In genomic region chr17:26511816-26512774, GRCm38 (mm10) we compare ENCODE assay signal across 8 mouse cellular contexts. TPM values are rescaled to one million over a fixed set of nuclear protein-coding genes. Genes with fewer than 3 reads are reported as not detected.
A peak's percentile ranks its signal among the peaks of the same experiment; 100 is the strongest.
DNase-seq lines count a peak whose midpoint lies in the region; ATAC-seq lines count a peak whose summit lies in the region.

No protein-coding gene starts in this region.

- no peaks in the 10 kb centered on the region for H3K9me3 ChIP-seq in heart, embryonic 13.5 days
- no peaks in the 10 kb centered on the region for H3K9me3 ChIP-seq in midbrain, embryonic 10.5 days (replicated peaks)

- ATAC-seq in heart, embryonic 13.5 days (ENCODE audit: extremely low read depth, insufficient number of reproducible peaks, low FRiP score, low TSS enrichment): no peak

- no peak overlapping the region for H3K4me2 ChIP-seq in heart, embryonic 13.5 days

- H3K9ac ChIP-seq in heart, embryonic 13.5 days: peak overlapping the region; percentile 48

- H3K27ac ChIP-seq in heart, embryonic 13.5 days (replicated peaks): peak overlapping the region; percentile 83
- no peak overlapping the region for H3K27ac ChIP-seq in midbrain, embryonic 10.5 days (replicated peaks)

- no peaks in the 10 kb centered on the region; the same call in 1 of the 2 replicates for H3K36me3 ChIP-seq in heart, embryonic 13.5 days
- H3K36me3 ChIP-seq in midbrain, embryonic 10.5 days: no peaks in the 10 kb centered on the region

- peaks cover 66% of the 10 kb centered on the region for H3K4me1 ChIP-seq in heart, embryonic 13.5 days
- peaks cover 16% of the 10 kb centered on the region for H3K4me1 ChIP-seq in midbrain, embryonic 10.5 days

- DNase-seq in kidney, postnatal 36 days: peak; percentile 53 to 55
- DNase-seq in kidney, adult 9 months: no peak
- peak; percentile 56 to 59 for DNase-seq in adrenal gland, postnatal 36 days
- peak; percentile 68 for DNase-seq in lung, postnatal 14 days
- no peak for DNase-seq in midbrain, embryonic 10.5 days (ENCODE audit: low spot score)
- no peak for DNase-seq in layer of hippocampus, adult 18-20 months (ENCODE audit: low spot score in 2 of 2)
- no peak for DNase-seq in layer of hippocampus, postnatal 14 days (ENCODE audit: low spot score in 2 of 2)

- H3K27me3 ChIP-seq in heart, embryonic 13.5 days (replicated peaks): no peaks in the 10 kb centered on the region
- H3K27me3 ChIP-seq in midbrain, embryonic 10.5 days (ENCODE audit: low read depth, poor library complexity, severe bottlenecking): peaks cover 17% of the 10 kb centered on the region; the same call in 1 of the 2 replicates

- WGBS in heart, embryonic 13.5 days: 61% methylated on average over 7 of the region's 7 CpGs
- WGBS in midbrain, embryonic 10.5 days: 73% methylated on average over 7 of the region's 7 CpGs

- H3K4me3 ChIP-seq in heart, embryonic 13.5 days: no peak overlapping the region
- no peak overlapping the region for H3K4me3 ChIP-seq in midbrain, embryonic 10.5 days

RNA-seq across cellular contexts. Expression of gene Ergic1, which starts 49.2 kb away (rescaled TPM):
- total RNA-seq in adrenal gland, postnatal 36 days (2021): 100 to 1,000 TPM; 159 to 160 TPM
- polyA plus RNA-seq in heart, embryonic 13.5 days (2015; fragmentation: Nextera tagmentation; extraction: Ambion mirVana): 103 and 121 TPM in 2 replicates
- polyA plus RNA-seq in midbrain, embryonic 10.5 days (2016; fragmentation: Nextera tagmentation; extraction: Ambion mirVana): 104 and 113 TPM in 2 replicates
- total RNA-seq in layer of hippocampus, adult 18-20 months (2021): 100 to 1,000 TPM; 120 to 129 TPM
- total RNA-seq in layer of hippocampus, postnatal 14 days (2021): 100 to 1,000 TPM; 132 to 144 TPM

RNA-seq across cellular contexts. Expression of gene Dusp1, which starts 49.8 kb away (rescaled TPM):
- total RNA-seq in adrenal gland, postnatal 36 days (2021): 10 to 100 TPM; 56.9 to 62.5 TPM
- polyA plus RNA-seq in heart, embryonic 13.5 days (2015; fragmentation: Nextera tagmentation; extraction: Ambion mirVana): 32.8 and 33.1 TPM in 2 replicates
- polyA plus RNA-seq in midbrain, embryonic 10.5 days (2016; fragmentation: Nextera tagmentation; extraction: Ambion mirVana): 21.7 and 28.8 TPM in 2 replicates
- total RNA-seq in layer of hippocampus, adult 18-20 months (2021): 10 to 100 TPM; 24.8 to 28.2 TPM
- total RNA-seq in layer of hippocampus, postnatal 14 days (2021): 10 to 100 TPM; 20.3 to 24.3 TPM

Comparison
In these comparisons a context has a peak if more than half of its experiments do, and no peak if none do; other contexts are left out.
1. DNase-seq: peak in kidney, postnatal 36 days (2 of 2), adrenal gland, postnatal 36 days (2 of 2) and lung, postnatal 14 days (single experiment); none in kidney, adult 9 months (single experiment), midbrain, embryonic 10.5 days (single experiment), layer of hippocampus, adult 18-20 months (0 of 2) and layer of hippocampus, postnatal 14 days (0 of 2).